Mouse (Mus musculus) lung, adult 2 months (tissue): Measurements from ENCODE around the gene Astn2.

Experiments
- CTCF ChIP-seq: fragments of 200-500 bp; IDR thresholded peaks from 2 replicates; pipeline ENCODE4 v1.5.1; 2011; ENCODE audit warnings: mild to moderate bottlenecking, low read length, control low read depth; ENCODE audit not compliant: insufficient read depth
- POLR2A ChIP-seq: fragments of 200-500 bp; IDR thresholded peaks from 2 replicates; pipeline ENCODE4 v1.6.1; 2011; ENCODE audit warnings: low read depth, mild to moderate bottlenecking, control low read depth, low read length, borderline replicate concordance; ENCODE audit errors: extremely low read depth

DNA sequence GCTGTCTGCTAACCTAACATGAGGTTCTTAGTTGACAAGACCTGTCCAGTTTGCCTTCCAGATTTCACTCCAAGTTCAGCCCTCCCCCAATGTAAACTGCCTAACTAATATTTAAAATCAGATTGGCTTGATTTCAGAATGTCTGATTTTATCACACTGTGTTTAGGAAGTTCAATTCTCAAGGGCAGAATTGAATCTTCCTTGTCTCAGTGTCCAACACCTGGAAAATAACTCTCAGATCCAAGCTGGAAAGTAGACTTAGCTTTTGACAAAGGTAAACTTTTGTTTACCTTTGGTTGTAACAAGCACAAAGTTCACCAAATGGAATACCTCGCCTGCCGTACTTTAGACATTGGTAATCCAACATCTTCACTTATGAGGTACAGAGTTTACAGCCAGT, 1027.8 kb downstream of the Astn2 start:
- TF ChIP-seq POLR2A: no peak
- no peak for TF ChIP-seq CTCF
